8 mouse cellular contexts compared by ENCODE assay signal in the genomic region with DNA sequence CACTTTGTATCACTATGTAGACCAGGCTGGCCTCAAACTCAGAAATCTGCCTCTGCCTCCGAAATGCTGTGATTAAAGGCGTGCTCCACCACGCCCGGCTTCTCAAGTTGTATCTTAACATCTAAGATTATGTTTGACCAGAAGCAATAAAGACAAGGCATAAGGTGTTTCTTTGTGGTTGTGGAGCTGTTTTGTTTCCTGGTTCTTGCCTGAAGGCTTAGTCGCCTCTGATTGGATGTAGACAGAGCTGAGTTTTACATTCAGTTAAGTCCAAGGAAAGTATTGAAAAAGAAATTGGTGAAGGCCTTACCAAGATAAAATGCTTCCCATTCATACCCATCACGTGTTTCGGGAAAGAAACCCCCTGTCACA. TPM values are rescaled to one million over a fixed set of nuclear protein-coding genes. Genes with fewer than 3 reads are reported as not detected.
DNase-seq lines count a peak whose midpoint lies in the region; ATAC-seq and TF ChIP-seq lines count a peak whose summit lies in the region.

No protein-coding gene starts in this region.

- H3K27ac ChIP-seq in kidney, embryonic 14.5 days (ENCODE audit: low read depth, low read length): no peak overlapping the region
- no peak overlapping the region for H3K27ac ChIP-seq in embryonic facial prominence, embryonic 10.5 days (replicated peaks)
- H3K27ac ChIP-seq in intestine, embryonic 14.5 days (ENCODE audit: low read depth): peak overlapping the region; percentile 86; the same call in 1 of the 2 replicates
- H3K27ac ChIP-seq in midbrain, postnatal 0 days (ENCODE audit: low read depth, low read length): no peak overlapping the region

- H3K27me3 ChIP-seq in kidney, embryonic 14.5 days (ENCODE audit: control insufficient read depth, insufficient read depth, low read length): no peaks in the 10 kb centered on the region
- no peaks in the 10 kb centered on the region for H3K27me3 ChIP-seq in embryonic facial prominence, embryonic 10.5 days (replicated peaks; ENCODE audit: low read depth, poor library complexity, severe bottlenecking)
- no peaks in the 10 kb centered on the region for H3K27me3 ChIP-seq in intestine, embryonic 14.5 days (replicated peaks; ENCODE audit: control insufficient read depth, insufficient read depth, low read length)
- no peaks in the 10 kb centered on the region for H3K27me3 ChIP-seq in midbrain, postnatal 0 days (ENCODE audit: insufficient read depth, low read length)

- peak overlapping the region; percentile 91 for H3K4me2 ChIP-seq in kidney, embryonic 14.5 days (replicated peaks; ENCODE audit: low read depth, low read length)
- H3K4me2 ChIP-seq in intestine, embryonic 14.5 days (ENCODE audit: low read length): peak overlapping the region; percentile 85
- H3K4me2 ChIP-seq in midbrain, postnatal 0 days (ENCODE audit: low read depth, low read length, poor library complexity, severe bottlenecking): peak overlapping the region; percentile 88

- H3K36me3 ChIP-seq in kidney, embryonic 14.5 days (ENCODE audit: control insufficient read depth, insufficient read depth, low read length): no peaks in the 10 kb centered on the region
- 0 out of 2 replicates have a peak, but pooled peaks cover 5% of the 10 kb centered on the region for H3K36me3 ChIP-seq in embryonic facial prominence, embryonic 10.5 days (replicated peaks)
- no peaks in the 10 kb centered on the region for H3K36me3 ChIP-seq in intestine, embryonic 14.5 days (ENCODE audit: control insufficient read depth, insufficient read depth, low read length)
- no peaks in the 10 kb centered on the region for H3K36me3 ChIP-seq in midbrain, postnatal 0 days (ENCODE audit: insufficient read depth, low read length)

- H3K9me3 ChIP-seq in kidney, embryonic 14.5 days (ENCODE audit: control insufficient read depth, low read length): no peaks in the 10 kb centered on the region
- H3K9me3 ChIP-seq in embryonic facial prominence, embryonic 10.5 days: no peaks in the 10 kb centered on the region
- H3K9me3 ChIP-seq in intestine, embryonic 14.5 days (ENCODE audit: control insufficient read depth, low read length): no peaks in the 10 kb centered on the region
- H3K9me3 ChIP-seq in midbrain, postnatal 0 days (ENCODE audit: low read length): no peaks in the 10 kb centered on the region

- peak overlapping the region; percentile 95 for H3K4me3 ChIP-seq in kidney, embryonic 14.5 days (ENCODE audit: low read length)
- H3K4me3 ChIP-seq in embryonic facial prominence, embryonic 10.5 days: peak overlapping the region; percentile 83
- peak overlapping the region; percentile 93 for H3K4me3 ChIP-seq in intestine, embryonic 14.5 days (ENCODE audit: low read depth, low read length)
- H3K4me3 ChIP-seq in midbrain, postnatal 0 days (ENCODE audit: low read depth, low read length): peak overlapping the region; percentile 90

- no peak for ATAC-seq in kidney, embryonic 14.5 days (ENCODE audit: low FRiP score, low TSS enrichment)
- peak; percentile 6; the same call in 1 of the 2 replicates for ATAC-seq in intestine, embryonic 14.5 days (replicated peaks; ENCODE audit: low FRiP score, low TSS enrichment, low read depth)
- ATAC-seq in midbrain, postnatal 0 days (ENCODE audit: low FRiP score): no peak

- no peak for TF ChIP-seq CTCF in midbrain, postnatal 0 days (IDR thresholded peaks at IDR 0.05)

- WGBS in kidney, embryonic 14.5 days: 74% methylated on average over 7 of the region's 7 CpGs
- WGBS in embryonic facial prominence, embryonic 10.5 days: 84% methylated on average over 7 of the region's 7 CpGs
- WGBS in intestine, embryonic 14.5 days: 69% methylated on average over 7 of the region's 7 CpGs
- WGBS in midbrain, postnatal 0 days: 89% methylated on average over 7 of the region's 7 CpGs

- H3K9ac ChIP-seq in kidney, embryonic 14.5 days (ENCODE audit: low read depth, low read length): peak overlapping the region; percentile 93; the same call in 1 of the 2 replicates
- peak overlapping the region; percentile 90 for H3K9ac ChIP-seq in intestine, embryonic 14.5 days (ENCODE audit: low read length)
- peak overlapping the region; percentile 93 for H3K9ac ChIP-seq in midbrain, postnatal 0 days (replicated peaks; ENCODE audit: low read length, poor library complexity, severe bottlenecking)

- H3K4me1 ChIP-seq in kidney, embryonic 14.5 days (ENCODE audit: control insufficient read depth, insufficient read depth, low read length): peaks cover 25% of the 10 kb centered on the region
- peaks cover 22% of the 10 kb centered on the region for H3K4me1 ChIP-seq in embryonic facial prominence, embryonic 10.5 days
- H3K4me1 ChIP-seq in intestine, embryonic 14.5 days (replicated peaks; ENCODE audit: control insufficient read depth, insufficient read depth, low read length): peaks cover 17% of the 10 kb centered on the region
- no peaks in the 10 kb centered on the region; the same call in 1 of the 2 replicates for H3K4me1 ChIP-seq in midbrain, postnatal 0 days (ENCODE audit: insufficient read depth, low read length)

- no peak for DNase-seq in kidney, adult 8-10 months
- DNase-seq in embryonic facial prominence, embryonic 10.5 days (ENCODE audit: low spot score): no peak
- DNase-seq in intestine, embryonic 14.5 days (ENCODE audit: low spot score): no peak
- no peak for DNase-seq in midbrain, postnatal 0 days (ENCODE audit: low spot score)
- no peak for DNase-seq in left cerebral cortex, postnatal 10 days (ENCODE audit: extremely low spot score in 1 of 2, low spot score in 2 of 2)
- no peak for DNase-seq in frontal cortex, postnatal 36 days (ENCODE audit: low spot score in 2 of 2)
- no peak for DNase-seq in frontal cortex, postnatal 10 days (ENCODE audit: low spot score in 2 of 2)

- intact Hi-C loops in left cerebral cortex, postnatal 10 days (cut with DNase I): loop anchor here (5.0 kb wide), 1 partner anchor 187 kb away; no protein-coding TSS in a partner anchor

RNA-seq across cellular contexts. Expression of a gene that starts 1.1 kb away (rescaled TPM):
- polyA plus RNA-seq in kidney, embryonic 14.5 days (2014; fragmentation: Nextera tagmentation; extraction: Ambion mirVana): 13.6 and 24.9 TPM in 2 replicates
- 11.3 and 11.8 TPM in 2 replicates for polyA plus RNA-seq in embryonic facial prominence, embryonic 10.5 days (2016; fragmentation: Nextera tagmentation; extraction: Ambion mirVana)
- polyA plus RNA-seq in intestine, embryonic 14.5 days (2014; fragmentation: Nextera tagmentation; extraction: Ambion mirVana): 29.2 and 34.6 TPM in 2 replicates
- 25.6 and 38.2 TPM in 2 replicates for total RNA-seq in midbrain, postnatal 0 days (2014; rRNA removed)
- polyA plus RNA-seq in midbrain, postnatal 0 days (2015; fragmentation: Nextera tagmentation; extraction: Ambion mirVana): 11.5 and 12.4 TPM in 2 replicates
- 10 to 100 TPM; 41.1 to 44.3 TPM for total RNA-seq in left cerebral cortex, postnatal 10 days (2021)
